Mouse (Mus musculus) heart, embryonic 10.5 days (tissue): ENCODE measurements around the gene Itgb5. TPM values are rescaled to one million over a fixed set of nuclear protein-coding genes. Genes with fewer than 3 reads are reported as not detected.
A peak's percentile ranks its signal among the peaks of the same experiment; 100 is the strongest.

Experiments used
- DNase-seq: peaks from one replicate; pipeline ENCODE4 v3.0.0-alpha.2; 2017; ENCODE audit warnings: low spot score
- H3K27ac ChIP-seq: fragments of 300-500 bp; sonication (generic); 2 replicates; pipeline ENCODE4 v1.5.1; 2016; ENCODE audit warnings: mild to moderate bottlenecking
- H3K27me3 ChIP-seq: fragments of 300-500 bp; sonication (generic); 2 replicates; pipeline ENCODE4 v1.6.1; 2016; ENCODE audit warnings: mild to moderate bottlenecking; ENCODE audit not compliant: poor library complexity, insufficient read depth, severe bottlenecking
- H3K36me3 ChIP-seq: fragments of 300-500 bp; sonication (generic); 2 replicates; pipeline ENCODE4 v1.6.1; 2016; ENCODE audit warnings: mild to moderate bottlenecking, moderate library complexity
- H3K4me1 ChIP-seq: fragments of 300-500 bp; sonication (generic); 2 replicates; pipeline ENCODE4 v1.6.1; 2016; ENCODE audit warnings: mild to moderate bottlenecking
- H3K4me3 ChIP-seq: fragments of 300-500 bp; sonication (generic); 2 replicates; pipeline ENCODE4 v1.5.1; 2016; ENCODE audit warnings: mild to moderate bottlenecking, moderate library complexity
- H3K9me3 ChIP-seq: fragments of 300-500 bp; sonication (generic); 2 replicates; pipeline ENCODE4 v1.6.1; 2016; ENCODE audit warnings: mild to moderate bottlenecking, moderate library complexity
- WGBS: fragments of 180-500 bp; shearing (Covaris S2); methylation state at CpG from one replicate; pipeline ENCODE4 v1.1.7; 2016; 5-methylcytosine and 5-hydroxymethylcytosine counted together
- polyA plus RNA-seq: library from polyadenylated mRNA; unstranded; fragments of >200 nt; fragmentation: Nextera tagmentation; extraction: Ambion mirVana; gene quantifications from 2 replicates; pipeline ENCODE4 v1.2.1, GENCODE M21; 2016

The Itgb5 gene
- polyA plus RNA-seq: 35.0 and 37.3 TPM in 2 replicates

GRCm38 (mm10) chr16:33829301-33829831, at the start of gene Itgb5:
TSS of gene Itgb5 (plus strand) at chr16:33829665.
- under 1% methylated on average over 43 of the region's 43 CpGs for WGBS
- Histone ChIP-seq H3K4me1 (peaks cover 33% of the 10 kb centered on the region), H3K4me3 (peak within 1 kb of the TSS; percentile 88), H3K27me3 (no peaks in the 10 kb centered on the region), H3K27ac (peak within 1 kb of the TSS; percentile 94), H3K9me3 (no peaks in the 10 kb centered on the region), H3K36me3 (no peaks in the 10 kb centered on the region)
- DNase-seq: peak; percentile 80

DNA sequence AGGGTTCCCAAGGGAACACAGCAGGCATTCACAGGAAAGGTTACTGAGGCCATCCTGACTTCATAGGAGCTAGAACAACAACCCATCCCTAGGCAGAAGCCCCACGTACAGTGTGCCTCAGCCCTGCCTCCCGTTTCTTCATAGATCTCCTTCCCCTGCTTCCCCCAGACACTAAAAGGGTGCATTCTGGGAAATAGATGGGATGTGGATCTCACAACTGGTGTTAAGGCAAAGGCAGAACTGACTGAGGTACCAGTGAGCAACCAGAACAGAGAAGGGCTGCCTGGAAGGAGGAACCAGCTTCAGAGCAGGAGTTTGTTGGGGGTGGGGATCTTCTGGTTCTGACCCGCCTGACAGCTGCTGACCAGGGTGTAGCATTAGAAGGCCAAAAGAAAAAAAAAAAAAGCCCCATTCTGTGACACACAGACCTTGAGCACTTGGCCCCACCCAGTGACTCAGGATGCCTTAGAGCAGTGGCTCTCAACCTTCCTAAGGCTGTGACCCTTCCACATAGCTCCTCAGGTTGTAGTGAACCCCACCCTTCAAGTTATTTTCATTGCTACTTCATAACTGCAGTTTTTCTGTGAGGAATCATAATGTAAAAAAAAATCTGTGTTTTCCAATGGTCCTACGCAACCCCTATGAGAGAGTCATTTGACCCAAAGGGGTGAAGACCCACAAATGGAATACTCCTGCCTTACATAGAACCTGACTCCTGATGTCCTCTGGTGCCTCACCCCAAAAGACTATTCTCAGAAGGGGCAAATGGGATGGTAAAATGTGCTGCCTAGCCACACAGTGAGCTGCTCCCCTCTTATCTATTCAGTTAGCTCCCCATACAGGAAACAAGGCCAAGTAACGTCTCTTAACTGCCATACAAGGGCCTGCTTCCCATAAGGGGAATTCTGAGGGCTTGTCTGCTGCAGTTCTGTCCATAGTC, 47.4 kb upstream of the Itgb5 start:
- DNase-seq: no peak
- Histone ChIP-seq H3K36me3 (no peaks in the 10 kb centered on the region), H3K4me3 (no peak overlapping the region), H3K27ac (no peak overlapping the region; the same call in 1 of the 2 replicates), H3K4me1 (peaks cover 17% of the 10 kb centered on the region), H3K27me3 (no peaks in the 10 kb centered on the region), H3K9me3 (no peaks in the 10 kb centered on the region)
- WGBS: 57% methylated on average over 5 of the region's 5 CpGs

GRCm38 (mm10) chr16:33782729-33783091, 46.8 kb upstream of the Itgb5 start:
- H3K27ac ChIP-seq: no peak overlapping the region; the same call in 1 of the 2 replicates
- peaks cover 21% of the 10 kb centered on the region for H3K4me1 ChIP-seq
- H3K27me3 ChIP-seq: no peaks in the 10 kb centered on the region
- no peaks in the 10 kb centered on the region for H3K9me3 ChIP-seq
- DNase-seq: no peak
- no peaks in the 10 kb centered on the region for H3K36me3 ChIP-seq
- WGBS: 91% methylated on average over 1 of the region's 1 CpGs
- H3K4me3 ChIP-seq: no peak overlapping the region

DNA sequence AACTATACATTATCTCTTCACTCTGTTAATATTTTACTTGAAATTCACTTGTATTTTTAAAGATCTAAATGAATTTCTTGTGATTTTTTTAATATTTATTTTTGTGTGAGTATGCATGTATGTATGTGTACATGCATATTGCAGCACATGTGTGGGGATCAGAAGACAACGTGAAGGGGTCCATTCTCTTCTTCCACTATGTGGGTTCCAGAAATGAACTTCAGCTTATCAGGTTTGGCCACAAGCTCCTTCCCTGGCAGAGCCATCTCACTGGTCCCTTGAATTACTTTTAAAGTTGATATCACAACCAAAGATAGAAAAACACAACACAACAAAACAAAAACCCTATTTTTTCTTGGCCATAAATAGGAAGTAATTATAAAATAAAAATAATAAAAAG, 44.9 kb upstream of the Itgb5 start:
- no peak for DNase-seq
- no peak overlapping the region for H3K27ac ChIP-seq
- 75% methylated on average over 1 of the region's 1 CpGs for WGBS
- H3K4me3 ChIP-seq: no peak overlapping the region
- H3K4me1 ChIP-seq: peaks cover 21% of the 10 kb centered on the region
- H3K9me3 ChIP-seq: no peaks in the 10 kb centered on the region
- no peaks in the 10 kb centered on the region for H3K27me3 ChIP-seq
- no peaks in the 10 kb centered on the region for H3K36me3 ChIP-seq

- peaks cover 21% of the 10 kb centered on the region for H3K4me1 ChIP-seq
- DNase-seq: no peak
- WGBS: 69% methylated on average over 8 of the region's 8 CpGs
- no peaks in the 10 kb centered on the region for H3K36me3 ChIP-seq
- no peak overlapping the region for H3K4me3 ChIP-seq
- no peaks in the 10 kb centered on the region for H3K27me3 ChIP-seq
- H3K27ac ChIP-seq: no peak overlapping the region
- H3K9me3 ChIP-seq: no peaks in the 10 kb centered on the region
Measured at GRCm38 (mm10) chr16:33785092-33785704, 44.3 kb upstream of the Itgb5 start.

GRCm38 (mm10) chr16:33786657-33787390, 42.6 kb upstream of the Itgb5 start:
- DNase-seq: no peak
- 65% methylated on average over 7 of the region's 7 CpGs for WGBS
- Histone ChIP-seq H3K9me3 (no peaks in the 10 kb centered on the region), H3K27ac (peak overlapping the region; percentile 17; the same call in 1 of the 2 replicates), H3K4me3 (no peak overlapping the region), H3K27me3 (no peaks in the 10 kb centered on the region), H3K4me1 (peaks cover 20% of the 10 kb centered on the region), H3K36me3 (no peaks in the 10 kb centered on the region)

- Histone ChIP-seq H3K4me1 (no peaks in the 10 kb centered on the region), H3K27ac (no peak within 1 kb of the TSS), H3K36me3 (no peaks in the 10 kb centered on the region), H3K9me3 (no peaks in the 10 kb centered on the region), H3K4me3 (no peak within 1 kb of the TSS), H3K27me3 (no peaks in the 10 kb centered on the region)
- WGBS: 76% methylated on average over 10 of the region's 10 CpGs
- no peak for DNase-seq
Measured at GRCm38 (mm10) chr16:33793846-33794791, 35.3 kb upstream of the Itgb5 start, which contains the start of gene Muc13. TSS of gene Muc13 (plus strand) at chr16:33794037.

GRCm38 (mm10) chr16:33795106-33795505, 34.4 kb upstream of the Itgb5 start:
- Histone ChIP-seq H3K4me3 (no peak overlapping the region), H3K36me3 (no peaks in the 10 kb centered on the region), H3K4me1 (no peaks in the 10 kb centered on the region), H3K9me3 (no peaks in the 10 kb centered on the region), H3K27ac (no peak overlapping the region), H3K27me3 (no peaks in the 10 kb centered on the region)
- no peak for DNase-seq
- 78% methylated on average over 4 of the region's 4 CpGs for WGBS

DNA sequence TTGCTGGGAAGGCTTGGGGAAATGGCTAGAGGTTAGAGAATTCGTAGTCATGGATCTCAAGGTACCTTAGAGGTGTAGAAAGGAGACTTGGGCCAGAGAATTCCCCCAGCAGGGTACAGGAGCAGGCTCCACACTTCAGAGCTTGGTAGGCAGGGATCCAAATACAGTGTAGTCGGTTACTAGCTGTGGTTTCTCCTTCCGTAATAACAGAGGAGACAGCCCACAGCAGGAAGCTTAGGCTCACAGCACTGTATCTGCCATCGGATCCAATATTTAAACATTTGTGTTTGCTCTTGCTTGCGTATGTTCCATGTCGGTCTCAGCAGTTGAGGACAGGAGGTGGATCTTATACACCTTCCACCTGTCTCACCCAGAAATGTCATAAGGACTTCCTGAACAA, 33.6 kb upstream of the Itgb5 start:
- Histone ChIP-seq H3K4me1 (no peaks in the 10 kb centered on the region), H3K27me3 (no peaks in the 10 kb centered on the region), H3K36me3 (no peaks in the 10 kb centered on the region), H3K4me3 (no peak overlapping the region), H3K9me3 (no peaks in the 10 kb centered on the region), H3K27ac (no peak overlapping the region)
- WGBS: 82% methylated on average over 6 of the region's 6 CpGs
- DNase-seq: no peak

- 72% methylated on average over 3 of the region's 3 CpGs for WGBS
- H3K4me3 ChIP-seq: no peak overlapping the region
- no peak overlapping the region for H3K27ac ChIP-seq
- no peaks in the 10 kb centered on the region for H3K4me1 ChIP-seq
- DNase-seq: no peak
- H3K36me3 ChIP-seq: no peaks in the 10 kb centered on the region
- no peaks in the 10 kb centered on the region for H3K27me3 ChIP-seq
- H3K9me3 ChIP-seq: no peaks in the 10 kb centered on the region
Measured at GRCm38 (mm10) chr16:33796756-33797155, 32.7 kb upstream of the Itgb5 start.

GRCm38 (mm10) chr16:33797860-33798259, 31.6 kb upstream of the Itgb5 start:
- DNase-seq: no peak
- Histone ChIP-seq H3K27me3 (no peaks in the 10 kb centered on the region), H3K36me3 (no peaks in the 10 kb centered on the region)

GRCm38 (mm10) chr16:33810002-33810401, 19.5 kb upstream of the Itgb5 start:
- Histone ChIP-seq H3K27ac (no peak overlapping the region), H3K4me1 (no peaks in the 10 kb centered on the region), H3K27me3 (no peaks in the 10 kb centered on the region), H3K4me3 (no peak overlapping the region), H3K9me3 (no peaks in the 10 kb centered on the region), H3K36me3 (no peaks in the 10 kb centered on the region)
- no peak for DNase-seq
- WGBS: 70% methylated on average over 3 of the region's 3 CpGs

More at GRCm38 (mm10) chr16:33797860-33798259, 31.6 kb upstream of the Itgb5 start:
- 44% methylated on average over 5 of the region's 5 CpGs for WGBS
- H3K27ac ChIP-seq: no peak overlapping the region
- H3K4me3 ChIP-seq: no peak overlapping the region
- no peaks in the 10 kb centered on the region for H3K4me1 ChIP-seq
- no peaks in the 10 kb centered on the region for H3K9me3 ChIP-seq
